Mouse (Mus musculus) liver, embryonic 15.5 days (tissue): Measurements from ENCODE around the gene Vrk1. TPM values are rescaled to one million over a fixed set of nuclear protein-coding genes. Genes with fewer than 3 reads are reported as not detected.

ENCODE experiments used
- ATAC-seq: fragments of 200-750 bp; cut with Nextera tagmentation; 2 replicates; pipeline ENCODE4 v1.8.0; 2017; ENCODE audit warnings: moderate number of reproducible peaks, mild to moderate bottlenecking, moderate library complexity; ENCODE audit not compliant: insufficient read depth
- H3K27ac ChIP-seq: fragments of 300-500 bp; sonication (generic); replicated peaks from 2 replicates; pipeline ENCODE4 v1.5.1; 2015; ENCODE audit warnings: mild to moderate bottlenecking, inconsistent platforms
- H3K27me3 ChIP-seq: fragments of 300-500 bp; sonication (generic); 2 replicates; pipeline ENCODE4 v1.6.1; 2015; ENCODE audit warnings: mild to moderate bottlenecking, inconsistent platforms
- H3K36me3 ChIP-seq: fragments of 300-500 bp; sonication (generic); replicated peaks from 2 replicates; pipeline ENCODE4 v1.6.1; 2015; ENCODE audit warnings: moderate library complexity, mild to moderate bottlenecking, inconsistent platforms
- H3K4me1 ChIP-seq: fragments of 300-500 bp; sonication (generic); replicated peaks from 2 replicates; pipeline ENCODE4 v1.6.1; 2015; ENCODE audit warnings: inconsistent platforms
- H3K4me2 ChIP-seq: fragments of 300-500 bp; sonication (generic); 2 replicates; pipeline ENCODE4 v1.6.1; 2015; ENCODE audit warnings: moderate library complexity, mild to moderate bottlenecking, inconsistent platforms
- H3K4me3 ChIP-seq: fragments of 300-500 bp; sonication (generic); replicated peaks from 2 replicates; pipeline ENCODE4 v1.5.1; 2015; ENCODE audit warnings: mild to moderate bottlenecking, inconsistent platforms
- H3K9ac ChIP-seq: fragments of 300-500 bp; sonication (generic); 2 replicates; pipeline ENCODE4 v1.6.1; 2015; ENCODE audit warnings: moderate library complexity, mild to moderate bottlenecking, inconsistent platforms
- H3K9me3 ChIP-seq: fragments of 300-500 bp; sonication (generic); replicated peaks from 2 replicates; pipeline ENCODE4 v1.6.1; 2016; ENCODE audit warnings: inconsistent platforms
- WGBS: fragments of 180-500 bp; shearing (Covaris S2); methylation state at CpG from one replicate; pipeline ENCODE4 v1.1.7; 2015; ENCODE audit warnings: mixed read lengths; ENCODE audit not compliant: insufficient replicate concordance; 5-methylcytosine and 5-hydroxymethylcytosine counted together
- polyA plus RNA-seq: library from polyadenylated mRNA; unstranded; fragments of >200 nt; fragmentation: Nextera tagmentation; extraction: Ambion mirVana; gene quantifications from 2 replicates; pipeline ENCODE4 v1.2.1, GENCODE M21; 2015

The Vrk1 gene
- polyA plus RNA-seq, 1 experiment from 2014 or later, result 87.2 TPM

DNA sequence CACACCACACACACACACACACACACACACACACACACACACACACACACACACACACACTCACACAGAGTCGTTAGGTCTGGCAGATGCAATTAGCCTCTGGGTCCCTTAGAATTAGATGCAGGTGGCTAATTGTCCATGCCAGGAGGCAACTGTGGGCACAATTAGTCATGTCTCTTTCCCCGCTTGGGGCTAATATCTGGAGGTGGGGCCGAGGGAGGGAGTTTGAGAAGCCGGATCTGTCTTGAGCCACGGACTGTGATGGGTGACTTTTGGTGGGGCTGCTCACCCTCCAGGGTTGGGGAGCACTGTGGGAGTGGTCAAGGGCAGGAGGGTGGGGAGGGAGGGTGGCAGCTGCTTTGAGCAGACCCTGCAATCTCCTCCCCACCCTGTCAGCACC is 35.9 kb upstream of the Vrk1 start:
- Histone ChIP-seq H3K36me3 (no peaks in the 10 kb centered on the region), H3K4me2 (no peak overlapping the region), H3K4me1 (no peaks in the 10 kb centered on the region), H3K9ac (no peak overlapping the region), H3K27me3 (peaks cover 35% of the 10 kb centered on the region), H3K4me3 (no peak overlapping the region), H3K27ac (no peak overlapping the region), H3K9me3 (no peaks in the 10 kb centered on the region)
- WGBS, result 61% methylated on average over 5 of the region's 5 CpGs
- ATAC-seq, result no peak

DNA sequence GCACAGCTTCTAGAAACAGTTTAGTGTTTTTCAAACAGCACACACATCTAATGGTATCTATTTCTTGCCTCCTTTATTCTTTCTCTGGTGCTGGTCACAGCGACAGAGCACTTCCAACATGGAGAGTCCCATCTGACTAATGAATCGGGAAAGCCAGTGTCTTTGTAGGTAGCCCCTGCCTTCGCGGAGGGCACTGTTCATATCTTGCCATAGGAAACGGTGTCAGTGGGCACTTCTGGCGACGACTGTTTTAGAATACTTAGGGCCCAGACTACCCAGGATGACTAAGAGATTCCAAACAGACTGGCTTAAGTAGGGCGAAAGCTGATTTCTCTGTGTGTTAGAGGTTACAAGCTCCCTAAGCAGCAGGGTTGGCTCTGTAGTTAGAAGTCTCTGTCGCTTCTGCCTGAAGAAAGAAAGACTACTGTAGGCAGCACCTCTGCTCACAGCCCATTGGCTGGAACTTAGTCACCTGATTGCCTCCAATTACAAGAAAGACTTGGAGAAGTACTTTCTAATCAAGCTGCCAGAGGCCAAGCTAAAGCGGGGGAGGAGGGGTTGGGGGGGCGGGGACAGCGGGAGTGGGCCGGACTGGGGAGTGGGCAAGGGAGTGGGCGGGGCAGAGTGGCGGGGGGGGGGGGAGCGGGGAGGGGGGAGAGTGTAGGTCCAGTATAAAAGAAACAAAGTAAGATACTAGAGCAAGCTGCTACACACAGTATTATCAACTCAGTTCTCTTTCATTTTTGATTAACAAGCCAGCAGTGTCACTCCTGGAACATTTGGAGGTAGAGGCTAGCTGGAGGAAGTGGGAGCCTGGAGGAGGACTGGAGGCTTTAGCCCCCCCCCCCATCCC is 28.7 kb upstream of the Vrk1 start:
- H3K4me3 ChIP-seq, result peak overlapping the region; percentile 48
- 13% methylated on average over 14 of the region's 16 CpGs for WGBS
- peak; percentile 88 for ATAC-seq
- H3K27ac ChIP-seq, result peak overlapping the region; percentile 55; the same call in 1 of the 2 replicates
- peak overlapping the region; percentile 58 for H3K4me2 ChIP-seq
- H3K27me3 ChIP-seq, result 0 out of 2 replicates have a peak, but pooled peaks cover 15% of the 10 kb centered on the region
- H3K36me3 ChIP-seq, result no peaks in the 10 kb centered on the region
- 0 out of 2 replicates have a peak overlapping the region, but pooled peaks have one; percentile 0 for H3K9ac ChIP-seq
- peaks cover 5% of the 10 kb centered on the region; the same call in 1 of the 2 replicates for H3K9me3 ChIP-seq
- H3K4me1 ChIP-seq, result peaks cover 15% of the 10 kb centered on the region; the same call in 1 of the 2 replicates

DNA sequence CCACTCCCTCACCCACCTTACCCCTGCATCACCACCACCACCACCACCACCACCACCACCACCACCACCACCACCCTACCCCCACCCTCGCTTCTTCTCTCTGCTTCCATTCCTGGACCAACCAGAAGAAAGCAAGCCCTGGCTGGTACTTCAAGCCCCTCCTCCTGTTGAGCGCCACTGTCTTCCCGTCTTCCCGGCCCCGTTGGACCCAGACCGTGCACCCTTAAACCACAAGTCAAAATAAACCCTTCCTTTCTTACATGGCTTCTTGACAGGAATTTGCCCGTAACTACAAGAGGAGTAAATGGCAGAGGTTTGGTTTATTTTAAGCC is 28.1 kb upstream of the Vrk1 start:
- Histone ChIP-seq H3K9me3 (peaks cover 5% of the 10 kb centered on the region; the same call in 1 of the 2 replicates), H3K27me3 (0 out of 2 replicates have a peak, but pooled peaks cover 9% of the 10 kb centered on the region), H3K36me3 (no peaks in the 10 kb centered on the region), H3K27ac (no peak overlapping the region), H3K4me1 (peaks cover 15% of the 10 kb centered on the region; the same call in 1 of the 2 replicates), H3K4me3 (peak overlapping the region; percentile 48), H3K4me2 (peak overlapping the region; percentile 58), H3K9ac (no peak overlapping the region)
- WGBS, result 51% methylated on average over 7 of the region's 7 CpGs
- ATAC-seq, result peak; percentile 40

DNA sequence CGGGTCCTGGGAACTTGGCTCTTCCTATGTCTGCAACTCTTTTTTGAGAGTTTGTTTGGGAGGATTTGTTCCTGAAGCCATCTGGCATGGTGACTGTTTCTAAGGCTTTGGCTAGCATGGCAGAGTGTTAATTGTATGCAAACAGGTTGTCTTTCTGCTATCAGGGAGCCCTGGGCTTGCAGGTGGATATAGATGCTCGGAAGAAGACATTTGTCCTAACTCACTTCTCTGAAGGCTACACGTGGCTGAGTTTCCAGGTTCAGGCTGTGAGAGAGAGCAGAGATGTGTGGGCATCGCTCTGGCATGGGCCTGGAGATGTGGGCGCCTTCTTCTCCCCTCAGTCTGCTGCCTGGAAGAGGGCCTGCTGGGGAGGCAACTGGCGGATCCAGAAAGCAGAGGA is 27.4 kb upstream of the Vrk1 start:
- WGBS, result 74% methylated on average over 6 of the region's 6 CpGs
- Histone ChIP-seq H3K36me3 (no peaks in the 10 kb centered on the region), H3K27me3 (0 out of 2 replicates have a peak, but pooled peaks cover 5% of the 10 kb centered on the region), H3K4me1 (peaks cover 20% of the 10 kb centered on the region), H3K9ac (no peak overlapping the region), H3K9me3 (peaks cover 5% of the 10 kb centered on the region; the same call in 1 of the 2 replicates), H3K4me3 (no peak overlapping the region), H3K27ac (no peak overlapping the region), H3K4me2 (no peak overlapping the region)
- ATAC-seq, result no peak

DNA sequence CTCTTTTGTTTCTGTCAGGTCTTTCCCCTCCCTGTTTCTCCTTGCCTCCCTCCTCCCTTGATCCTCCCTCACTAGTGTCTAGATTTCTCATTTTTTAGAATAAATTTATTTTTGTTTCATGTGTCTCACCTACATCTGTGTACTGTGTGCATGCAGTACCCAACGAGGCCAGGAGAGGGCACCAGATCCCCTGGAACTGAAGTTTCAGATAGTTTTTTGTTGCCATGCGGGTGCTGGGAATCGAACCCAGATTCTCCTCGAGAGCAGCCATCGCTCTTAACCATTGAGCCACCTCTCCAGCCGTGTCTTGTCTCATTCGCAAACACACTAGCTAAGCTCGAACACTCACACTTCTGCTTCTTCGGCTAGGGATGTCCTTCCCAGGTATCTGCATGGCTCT is 26.5 kb upstream of the Vrk1 start:
- H3K4me3 ChIP-seq, result no peak overlapping the region
- H3K27me3 ChIP-seq, result 0 out of 2 replicates have a peak, but pooled peaks cover 5% of the 10 kb centered on the region
- 82% methylated on average over 9 of the region's 9 CpGs for WGBS
- H3K9me3 ChIP-seq, result peaks cover 5% of the 10 kb centered on the region; the same call in 1 of the 2 replicates
- H3K9ac ChIP-seq, result no peak overlapping the region
- H3K36me3 ChIP-seq, result no peaks in the 10 kb centered on the region
- H3K4me2 ChIP-seq, result no peak overlapping the region
- H3K4me1 ChIP-seq, result peaks cover 29% of the 10 kb centered on the region
- no peak for ATAC-seq
- H3K27ac ChIP-seq, result no peak overlapping the region

DNA sequence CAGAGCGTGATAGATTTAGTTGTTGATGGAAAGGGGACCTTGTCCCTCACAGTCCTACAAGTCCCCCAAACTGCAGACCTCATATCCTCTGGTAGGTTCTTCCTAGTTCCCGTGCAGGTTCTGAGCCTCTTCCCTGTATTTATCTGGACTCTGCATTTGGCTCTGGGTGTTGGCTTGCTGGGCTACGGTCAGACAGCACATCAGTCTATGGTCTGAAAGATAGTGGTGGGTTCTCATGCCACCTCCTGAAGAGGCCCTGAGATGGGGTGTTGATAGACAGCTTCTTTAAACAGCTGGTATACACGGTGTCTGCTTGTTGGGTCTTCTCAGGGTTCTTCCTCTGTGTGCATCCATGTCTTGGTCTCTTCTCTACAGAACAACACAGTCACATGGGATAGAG is 21.6 kb upstream of the Vrk1 start:
- WGBS, result 38% methylated on average over 4 of the region's 4 CpGs
- H3K4me1 ChIP-seq, result peaks cover 30% of the 10 kb centered on the region
- no peaks in the 10 kb centered on the region for H3K36me3 ChIP-seq
- H3K27ac ChIP-seq, result peak overlapping the region; percentile 46; the same call in 1 of the 2 replicates
- H3K9ac ChIP-seq, result no peak overlapping the region
- ATAC-seq, result peak; percentile 89
- H3K4me3 ChIP-seq, result no peak overlapping the region
- H3K9me3 ChIP-seq, result peaks cover 5% of the 10 kb centered on the region; the same call in 1 of the 2 replicates
- H3K4me2 ChIP-seq, result peak overlapping the region; percentile 35
- H3K27me3 ChIP-seq, result no peaks in the 10 kb centered on the region

DNA sequence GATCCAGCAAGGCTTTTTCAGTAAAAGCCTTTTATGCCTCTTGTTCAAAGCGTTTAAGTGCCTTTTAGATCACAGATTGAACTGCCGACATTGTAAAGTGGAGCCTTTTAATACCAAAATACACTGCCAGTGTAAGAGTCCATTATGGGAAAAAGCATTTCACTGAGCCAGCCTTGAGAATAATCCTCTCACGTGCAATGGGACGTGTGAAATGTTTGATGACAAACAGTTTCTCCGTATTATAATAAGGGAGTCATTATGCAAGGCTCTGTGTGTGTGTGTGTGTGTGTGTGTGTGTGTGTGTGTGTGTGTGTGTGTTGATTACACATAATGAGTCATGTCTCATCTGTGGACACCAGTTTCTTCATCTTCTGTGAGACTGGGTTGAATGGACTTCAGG is 17.3 kb upstream of the Vrk1 start:
- Histone ChIP-seq H3K9me3 (no peaks in the 10 kb centered on the region), H3K27me3 (peaks cover 21% of the 10 kb centered on the region), H3K27ac (no peak overlapping the region), H3K9ac (no peak overlapping the region), H3K4me3 (no peak overlapping the region), H3K4me2 (no peak overlapping the region), H3K36me3 (no peaks in the 10 kb centered on the region), H3K4me1 (peaks cover 29% of the 10 kb centered on the region)
- ATAC-seq, result no peak
- 76% methylated on average over 5 of the region's 5 CpGs for WGBS

DNA sequence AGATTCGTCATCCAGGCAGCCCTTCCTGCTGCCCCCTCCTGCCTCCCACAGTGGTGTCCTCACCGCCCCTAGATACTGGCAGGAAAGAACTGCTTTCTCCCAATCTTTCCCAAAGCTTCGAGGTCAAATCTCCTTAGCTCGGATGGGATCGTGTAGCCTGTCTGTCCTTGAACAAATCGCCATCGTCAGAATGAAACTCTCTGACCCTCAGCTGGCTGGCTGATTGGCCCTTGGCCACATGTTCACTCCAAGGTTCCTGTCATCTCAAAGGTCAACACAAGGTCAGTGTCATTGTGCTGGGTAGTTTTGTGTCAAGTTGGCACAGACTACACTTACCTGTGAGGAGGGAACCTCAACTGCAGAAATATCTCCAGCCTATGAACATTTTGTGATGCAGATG is 16.7 kb upstream of the Vrk1 start:
- WGBS, result 45% methylated on average over 7 of the region's 7 CpGs
- Histone ChIP-seq H3K4me1 (peaks cover 23% of the 10 kb centered on the region), H3K9ac (no peak overlapping the region), H3K27ac (no peak overlapping the region), H3K4me3 (no peak overlapping the region), H3K27me3 (peaks cover 21% of the 10 kb centered on the region), H3K9me3 (no peaks in the 10 kb centered on the region), H3K36me3 (no peaks in the 10 kb centered on the region), H3K4me2 (no peak overlapping the region)
- ATAC-seq, result no peak

DNA sequence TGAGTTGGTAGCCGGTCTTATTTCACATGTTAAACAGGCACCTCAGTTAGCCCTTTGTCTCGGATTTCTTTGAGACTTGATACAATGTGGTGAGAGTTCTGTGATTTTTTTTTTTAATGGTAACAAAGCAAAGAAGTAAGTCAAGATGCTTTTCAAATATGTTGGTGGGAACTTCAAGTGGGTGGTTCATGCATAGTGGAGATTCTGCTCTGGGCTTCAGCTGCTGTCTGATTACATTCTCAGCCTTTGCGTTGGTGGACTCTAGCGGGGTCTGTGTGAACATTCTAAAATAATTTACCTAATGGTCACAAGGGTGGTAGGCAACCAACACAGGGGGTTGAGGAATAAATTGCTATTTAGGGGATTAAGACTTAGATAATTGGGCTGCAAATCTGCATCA is 14.1 kb upstream of the Vrk1 start:
- Histone ChIP-seq H3K9me3 (no peaks in the 10 kb centered on the region), H3K27me3 (peaks cover 24% of the 10 kb centered on the region), H3K27ac (no peak overlapping the region), H3K4me1 (peaks cover 6% of the 10 kb centered on the region; the same call in 1 of the 2 replicates), H3K4me3 (no peak overlapping the region), H3K36me3 (no peaks in the 10 kb centered on the region), H3K9ac (no peak overlapping the region), H3K4me2 (no peak overlapping the region)
- 65% methylated on average over 4 of the region's 4 CpGs for WGBS
- ATAC-seq, result no peak

DNA sequence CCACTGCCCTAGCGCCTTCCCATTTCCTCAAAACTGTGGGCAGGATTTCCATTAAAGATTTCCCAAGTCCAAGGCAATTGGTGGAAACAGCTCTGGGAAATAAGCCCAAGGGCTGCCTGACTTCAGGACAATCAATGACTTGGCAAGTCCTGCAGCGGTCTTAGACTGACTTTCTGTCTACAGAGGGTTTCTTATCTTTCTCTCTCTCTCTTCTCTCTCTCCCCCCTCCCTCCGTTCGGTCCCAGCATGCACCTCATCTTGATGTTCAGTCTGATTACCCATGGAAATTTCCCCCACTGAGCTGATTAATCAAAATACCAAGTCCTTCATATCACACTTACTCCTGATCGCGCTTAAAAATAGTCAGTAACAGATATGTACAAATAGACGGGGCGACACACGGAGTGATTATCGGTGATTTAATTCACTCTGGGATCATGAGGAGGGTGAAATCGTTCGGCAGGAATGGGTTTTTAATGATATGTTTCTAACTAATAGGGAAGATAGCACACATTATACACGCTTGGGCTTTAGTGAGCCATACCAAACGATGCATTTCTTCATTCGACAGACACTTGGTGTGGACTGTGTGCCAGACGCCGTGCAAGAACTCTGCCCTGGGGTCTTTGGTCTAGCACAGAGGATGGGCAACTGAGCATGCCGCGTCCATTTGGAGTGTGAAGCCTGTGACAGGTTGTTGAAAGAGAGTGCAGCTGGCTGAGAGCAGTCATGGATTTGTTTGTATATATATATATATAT is 12.8 kb upstream of the Vrk1 start:
- H3K27me3 ChIP-seq, result peaks cover 24% of the 10 kb centered on the region
- peak; percentile 25; the same call in 1 of the 2 replicates for ATAC-seq
- no peak overlapping the region for H3K9ac ChIP-seq
- no peak overlapping the region for H3K4me2 ChIP-seq
- H3K4me3 ChIP-seq, result no peak overlapping the region
- H3K9me3 ChIP-seq, result no peaks in the 10 kb centered on the region
- no peaks in the 10 kb centered on the region for H3K36me3 ChIP-seq
- peaks cover 6% of the 10 kb centered on the region; the same call in 1 of the 2 replicates for H3K4me1 ChIP-seq
- WGBS, result 68% methylated on average over 19 of the region's 19 CpGs
- H3K27ac ChIP-seq, result no peak overlapping the region

DNA sequence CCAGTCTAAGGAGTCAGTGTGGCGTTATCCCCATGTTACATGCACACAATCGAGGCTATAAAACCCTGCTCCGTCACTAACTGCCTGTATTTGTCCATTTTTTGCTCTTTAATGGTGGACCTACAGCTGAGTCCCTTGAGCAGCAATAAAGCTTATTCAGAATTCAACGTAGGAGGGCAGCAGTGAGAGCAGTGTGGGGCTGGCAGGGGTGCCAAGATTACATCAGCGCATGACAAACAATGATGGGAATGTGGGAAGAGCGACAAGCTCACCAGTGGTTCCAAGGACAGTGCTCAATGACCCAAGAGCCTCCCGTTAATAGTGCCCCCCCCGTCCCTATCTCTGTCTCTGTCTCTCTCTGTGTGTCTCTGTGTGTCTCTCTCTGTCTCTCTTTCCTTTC is 8.3 kb upstream of the Vrk1 start:
- no peak for ATAC-seq
- Histone ChIP-seq H3K9me3 (no peaks in the 10 kb centered on the region), H3K36me3 (no peaks in the 10 kb centered on the region), H3K9ac (no peak overlapping the region), H3K4me3 (no peak overlapping the region), H3K27ac (no peak overlapping the region), H3K4me1 (peaks cover 27% of the 10 kb centered on the region), H3K27me3 (peaks cover 3% of the 10 kb centered on the region; the same call in 1 of the 2 replicates), H3K4me2 (no peak overlapping the region)
- WGBS, result 59% methylated on average over 8 of the region's 8 CpGs
